Mouse (Mus musculus) liver, adult 2 months (tissue): ENCODE measurements around the gene Eef2.

Experiments used
- CTCF ChIP-seq: fragments of 200-500 bp; IDR thresholded peaks from 2 replicates; pipeline ENCODE4 v1.5.1; 2011; ENCODE audit warnings: low read depth, low read length, control low read depth
- POLR2A ChIP-seq: fragments of 200-500 bp; IDR thresholded peaks from 2 replicates; pipeline ENCODE4 v1.6.1; 2011; ENCODE audit warnings: low read length, control low read depth; ENCODE audit not compliant: insufficient read depth; ENCODE audit errors: extremely low read depth

DNA sequence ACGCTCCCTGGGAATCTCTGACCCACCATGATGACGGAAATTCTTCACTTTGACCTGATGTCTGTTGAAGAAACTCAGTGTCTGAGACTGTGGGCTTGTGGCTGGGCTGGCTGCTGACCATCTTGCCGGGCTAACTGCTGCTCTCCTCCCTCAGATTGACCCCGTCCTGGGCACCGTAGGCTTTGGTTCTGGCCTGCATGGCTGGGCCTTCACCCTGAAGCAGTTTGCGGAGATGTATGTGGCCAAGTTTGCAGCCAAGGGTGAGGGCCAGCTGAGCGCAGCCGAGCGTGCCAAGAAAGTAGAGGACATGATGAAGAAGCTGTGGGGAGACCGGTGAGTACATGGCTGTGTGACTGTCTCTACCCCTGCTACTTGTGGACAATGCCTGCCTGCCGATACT lies 2.5 kb downstream of the Eef2 start:
- no peak for TF ChIP-seq POLR2A
- TF ChIP-seq CTCF: no peak
